Mouse (Mus musculus): ENCODE measurements around the gene Rab29.
"Not testable (repeated sequence)": the region's sequence is repeated elsewhere in the genome, so short reads cannot be mapped to it uniquely, and the experiment has no call there.

Rab29 gene

DNA sequence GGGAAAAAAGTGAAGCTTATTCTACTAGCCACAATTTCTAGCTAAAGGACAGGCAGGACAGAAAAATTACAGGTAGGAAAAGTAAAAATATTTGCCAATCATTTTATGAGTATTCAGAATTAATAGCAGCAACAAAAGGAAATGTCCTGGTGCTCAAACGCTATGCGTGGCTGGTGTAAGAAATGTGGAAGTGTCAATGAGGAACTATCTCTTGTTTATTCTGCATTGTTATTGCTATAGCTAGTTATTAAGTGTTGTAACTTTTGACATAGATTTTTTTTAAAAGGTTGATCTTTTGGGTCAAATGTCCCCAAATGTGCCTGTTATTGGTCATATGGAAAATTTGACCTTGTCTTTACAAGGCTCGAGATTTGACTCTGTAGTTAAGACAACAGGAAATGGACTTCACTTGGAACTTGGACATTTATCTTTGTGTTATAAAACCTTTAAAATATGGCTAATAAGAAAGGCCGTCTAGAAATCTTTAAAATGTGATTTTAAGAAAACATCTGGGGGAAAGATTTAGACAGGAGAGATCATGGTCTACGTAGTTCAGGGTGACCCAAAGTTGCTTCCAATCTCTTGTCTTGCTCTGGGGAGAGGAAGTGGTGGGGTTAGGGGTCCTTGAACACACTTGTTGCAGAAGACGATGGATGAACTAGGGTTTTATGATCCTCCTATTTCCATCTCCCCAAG lies 572 bp upstream of the Rab29 start:
- DNase-seq: peak; percentile 13

DNA sequence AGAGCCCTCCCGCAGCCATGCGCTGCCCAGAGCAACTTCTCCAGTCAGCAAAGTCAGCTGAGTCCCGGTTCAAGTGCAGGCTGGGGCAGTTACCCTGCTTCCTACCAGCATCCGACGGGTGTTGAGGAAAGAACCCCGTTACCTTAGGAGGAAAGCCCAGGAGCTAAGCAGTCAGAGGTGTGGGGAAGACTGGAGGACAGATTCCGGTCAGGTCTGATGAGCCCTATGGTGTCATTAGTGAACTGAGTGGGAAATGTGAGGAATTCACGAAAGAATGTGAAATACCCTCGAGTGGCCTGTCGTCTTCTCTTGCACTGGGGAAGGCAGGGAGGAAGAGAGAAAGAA lies 894 bp downstream of the Rab29 start:
- peak; percentile 36 for DNase-seq

DNA sequence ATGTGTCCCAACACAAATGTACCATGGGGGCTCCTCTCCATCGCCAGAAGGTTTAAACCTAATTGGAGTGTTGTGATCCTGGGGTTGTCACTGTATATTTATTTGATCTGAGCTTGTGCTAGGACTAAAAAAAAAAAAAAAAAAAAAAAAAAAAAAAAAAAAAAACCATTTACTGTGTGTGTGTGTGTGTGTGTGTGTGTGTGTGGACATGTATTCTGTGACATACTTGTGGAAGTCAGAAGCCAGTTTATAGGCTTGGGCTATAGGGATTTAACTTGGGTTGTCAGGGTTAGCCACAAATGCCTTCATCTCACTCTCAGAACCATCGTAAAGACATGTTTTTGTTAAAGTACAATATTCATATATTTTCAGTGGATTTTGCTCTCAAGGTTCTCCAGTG lies 2.5 kb downstream of the Rab29 start:
- DNase-seq: no peak

DNA sequence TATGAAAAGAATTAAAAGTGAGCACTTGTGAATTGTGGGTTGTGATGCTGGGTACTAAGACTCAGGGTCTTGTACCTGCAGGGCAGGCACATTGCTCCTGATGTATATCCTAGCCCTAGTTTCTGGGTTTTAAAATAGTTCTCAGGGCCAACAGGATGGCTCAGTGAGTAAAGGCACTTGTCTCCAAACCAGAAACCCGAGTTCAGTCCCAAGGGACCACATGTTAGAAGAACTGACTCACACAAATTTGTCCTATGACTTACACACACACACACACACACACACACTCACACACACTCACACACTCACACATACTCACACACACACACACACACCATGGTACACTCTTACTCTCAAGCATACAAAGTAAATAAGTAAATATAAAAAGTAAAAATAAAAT lies 5.8 kb downstream of the Rab29 start:
- no peak for DNase-seq

DNA sequence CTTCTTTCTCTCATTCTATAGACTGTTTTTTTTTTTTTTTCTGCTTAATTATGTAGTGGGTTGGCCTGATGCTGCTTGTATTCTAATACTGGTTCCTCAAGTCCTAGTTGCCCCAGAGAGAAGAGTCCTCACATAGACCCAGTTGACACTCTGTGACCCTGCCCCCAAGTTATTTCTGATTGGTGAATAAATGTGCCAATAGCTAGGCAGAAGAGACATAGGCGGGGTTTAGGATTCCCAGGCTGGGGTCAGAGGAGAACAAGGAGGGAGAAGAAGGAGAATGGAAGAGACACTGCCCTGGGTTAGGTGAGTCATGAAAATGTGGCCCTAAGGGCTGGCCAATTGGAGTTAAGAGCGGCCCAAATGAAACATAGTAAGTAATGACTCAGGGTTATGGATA lies 12.8 kb downstream of the Rab29 start:
- DNase-seq: no peak

DNA sequence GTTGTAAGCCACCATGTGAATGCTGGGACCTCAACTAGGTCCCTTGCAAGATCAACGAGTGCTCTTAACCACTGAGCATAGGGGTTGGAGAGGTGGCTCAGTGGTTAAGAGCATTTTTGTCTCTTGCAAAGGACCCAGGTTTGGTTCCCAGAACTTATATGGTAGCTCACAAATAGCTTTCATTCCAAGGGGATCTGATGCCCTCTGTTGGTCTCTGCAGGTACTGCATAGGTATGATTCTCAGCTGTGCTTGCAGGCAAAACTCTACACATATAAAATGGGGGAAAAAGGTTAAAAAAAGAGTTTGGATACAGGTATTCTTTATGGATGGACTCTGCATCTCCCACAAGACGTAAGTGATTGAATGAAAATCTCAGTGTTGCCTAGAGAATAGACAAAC lies 15.8 kb downstream of the Rab29 start:
- peak; percentile 61 for DNase-seq

DNA sequence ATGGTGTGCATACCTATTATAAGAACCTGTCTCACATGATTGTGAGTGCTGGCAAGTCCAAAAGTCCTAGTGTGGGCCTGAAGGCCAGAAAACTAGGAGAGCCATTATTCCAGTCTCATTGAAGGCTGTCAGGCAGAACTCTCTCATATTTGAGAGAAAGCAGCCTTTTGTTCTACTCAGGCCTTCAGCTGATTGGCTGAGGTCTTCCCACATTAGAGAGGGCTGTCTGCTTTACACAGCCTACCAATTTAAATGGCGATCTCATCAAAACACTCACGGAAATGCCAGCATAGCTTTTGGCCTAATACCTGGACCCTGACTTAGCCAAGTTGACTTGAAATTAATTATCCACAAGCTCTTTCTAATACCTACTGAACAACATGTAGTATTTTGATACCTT lies 19.1 kb downstream of the Rab29 start:
- DNase-seq: no peak

DNA sequence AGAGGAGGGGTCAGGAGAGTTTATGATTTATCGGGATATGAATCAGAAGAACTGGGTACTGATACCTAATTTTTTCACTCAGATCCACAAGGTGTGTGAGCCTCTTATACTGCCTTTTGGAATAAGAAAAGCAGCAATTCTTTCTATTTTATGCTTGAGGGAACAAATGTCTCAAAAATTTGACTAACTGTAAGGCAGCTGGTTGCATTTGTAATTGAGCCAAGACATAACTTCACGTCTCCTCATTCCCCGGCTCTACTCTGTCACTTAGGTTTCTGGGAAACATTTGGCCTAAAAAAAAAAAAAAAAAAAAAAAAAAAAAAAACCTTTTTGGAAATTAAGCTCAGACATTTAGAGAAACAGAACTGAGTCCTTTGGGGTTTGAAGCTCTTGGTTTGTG lies 19.6 kb downstream of the Rab29 start:
- DNase-seq: no peak

DNA sequence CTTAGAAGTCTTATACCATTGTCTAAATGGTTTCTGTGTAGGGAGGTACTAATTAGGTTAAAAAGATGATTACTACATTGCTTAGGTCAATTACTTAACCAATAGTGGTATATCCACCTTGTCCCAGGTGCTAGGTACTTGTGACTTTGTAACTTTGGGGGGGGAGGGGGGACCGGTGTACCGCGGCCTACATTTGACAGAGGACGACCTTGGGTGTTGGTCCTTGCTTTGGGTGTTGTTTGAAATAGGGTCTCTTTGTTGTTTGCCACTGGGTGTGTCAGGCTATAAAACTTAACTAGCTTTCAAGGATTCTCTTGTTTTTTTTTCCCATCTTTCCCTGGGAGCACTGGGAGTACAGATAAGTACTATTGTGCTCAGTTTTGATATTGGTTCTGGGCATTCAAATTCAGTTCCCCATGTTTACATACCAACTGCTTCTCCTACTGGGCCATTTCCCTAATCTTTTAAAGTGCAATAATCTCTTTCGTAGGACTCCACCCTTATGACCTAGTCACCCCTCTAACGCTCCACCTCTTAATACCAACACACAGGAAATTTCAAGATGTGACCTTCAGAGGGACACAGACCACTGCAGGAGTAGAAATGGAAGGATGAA lies 23.1 kb downstream of the Rab29 start:
- no peak for DNase-seq

DNA sequence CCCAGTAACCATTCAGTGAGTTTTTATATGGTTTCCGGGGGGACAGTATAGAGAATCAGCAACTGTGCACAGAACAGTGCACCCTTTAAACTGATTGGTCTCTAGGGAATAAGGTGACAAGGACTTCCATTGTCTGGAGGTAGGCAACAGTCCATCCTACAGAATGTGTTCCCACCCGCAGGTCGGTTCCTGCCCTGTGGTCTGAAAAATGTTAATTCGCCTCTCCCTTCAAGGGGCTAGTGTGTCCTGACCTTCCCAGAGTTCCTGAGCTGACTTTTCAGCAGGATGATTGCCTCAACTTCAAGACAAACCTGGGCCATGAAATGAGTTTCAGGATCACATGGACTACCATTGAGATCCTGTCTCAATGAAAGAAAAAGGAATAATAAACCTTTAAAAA lies 24.4 kb downstream of the Rab29 start:
- DNase-seq: no peak

DNA sequence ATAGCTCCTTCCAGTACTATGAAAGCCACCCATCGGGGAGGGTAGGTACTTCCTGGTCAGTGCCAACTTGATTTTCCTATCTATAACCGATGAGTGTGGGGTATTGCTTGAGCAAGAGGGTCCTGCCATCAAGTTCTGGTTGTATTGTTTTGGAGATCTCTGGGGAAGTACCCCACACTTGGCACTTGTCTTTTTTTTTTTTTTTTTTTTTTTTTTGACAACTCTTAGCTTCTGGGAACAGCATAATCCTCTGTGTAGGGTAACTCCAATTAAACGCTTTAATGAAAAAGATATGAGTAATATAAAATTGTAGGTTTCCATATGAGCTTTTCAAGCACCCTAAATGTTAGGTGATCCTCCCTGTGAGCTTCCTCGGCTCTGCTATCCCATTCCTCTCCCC lies 35.7 kb downstream of the Rab29 start:
- DNase-seq: no peak

DNA sequence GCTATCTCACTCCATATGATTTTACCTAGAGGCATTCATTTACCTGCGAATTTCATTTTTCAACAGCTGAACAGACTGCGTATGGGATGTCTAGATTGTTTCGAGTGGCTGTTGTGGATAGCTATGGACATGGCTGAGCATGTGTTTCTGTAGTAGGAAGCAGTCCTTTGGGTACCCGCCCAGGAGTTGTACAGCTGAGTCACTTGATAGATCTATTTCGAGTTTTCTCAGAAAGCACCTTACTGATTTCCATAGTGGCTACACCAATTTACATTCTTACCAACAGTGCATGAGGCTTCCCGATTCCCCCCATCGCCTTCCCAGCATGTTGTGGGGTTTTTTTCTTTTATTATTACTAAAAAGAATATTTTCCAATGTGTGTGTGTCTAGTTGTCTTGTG lies 36.2 kb downstream of the Rab29 start:
- DNase-seq: no peak

DNA sequence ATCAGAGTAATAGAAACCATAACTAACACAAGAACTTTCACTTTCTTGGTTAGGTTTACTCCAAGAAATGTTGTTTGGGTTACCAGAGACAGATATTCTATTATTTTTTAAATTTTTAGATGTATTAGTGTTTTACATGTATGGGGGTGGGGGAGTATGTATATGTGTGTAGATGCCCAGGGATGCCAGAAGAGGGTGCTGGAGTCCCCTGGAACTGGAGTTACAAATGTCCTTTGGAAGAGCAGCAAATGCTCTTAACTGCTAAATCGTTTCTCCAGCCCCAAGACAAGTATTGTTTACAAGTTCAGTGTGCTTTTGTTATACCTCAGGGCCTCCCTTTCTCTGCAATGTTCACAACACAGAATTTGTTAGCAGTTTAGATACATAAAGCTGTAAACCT lies 38.5 kb downstream of the Rab29 start:
- DNase-seq: peak; percentile 27

DNA sequence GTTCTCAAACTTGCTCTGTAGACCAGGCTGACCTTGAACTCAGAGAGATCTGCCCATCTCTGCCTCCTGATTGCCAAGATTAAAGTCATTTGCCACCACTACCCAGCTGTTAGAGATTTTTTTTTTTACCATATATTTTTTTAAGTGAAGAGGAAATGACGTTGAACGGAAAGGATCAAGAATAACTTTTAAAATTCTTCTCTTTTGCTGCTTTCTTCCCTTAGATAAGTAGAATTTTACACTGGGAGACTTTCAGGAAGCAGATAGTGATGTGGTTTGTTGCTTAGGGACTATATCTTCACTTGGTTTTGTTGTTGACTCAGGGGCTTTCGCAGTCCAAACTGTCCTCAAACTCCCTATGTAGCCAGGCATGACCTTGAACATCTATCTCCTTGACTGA lies 41.4 kb downstream of the Rab29 start:
- no peak for DNase-seq

DNA sequence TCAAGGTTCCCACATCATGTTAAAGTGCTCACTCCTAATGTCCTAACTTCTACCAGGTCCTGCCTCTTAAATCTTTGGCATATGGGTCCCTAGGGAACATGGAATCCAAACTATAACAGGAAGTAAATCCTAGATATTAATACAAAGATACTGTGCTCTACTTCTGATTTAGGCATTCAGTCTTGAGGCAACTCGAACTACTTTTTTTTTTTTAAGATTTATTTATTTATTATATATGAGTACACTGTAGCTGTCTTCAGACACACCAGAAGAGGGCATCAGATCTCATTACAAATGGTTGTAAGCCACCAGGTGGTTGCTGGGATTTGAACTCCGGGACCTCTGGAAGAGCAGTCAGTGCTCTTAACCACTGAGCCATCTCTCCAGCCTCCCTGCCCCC lies 42.2 kb downstream of the Rab29 start:
- DNase-seq: not testable (repeated sequence)

DNA sequence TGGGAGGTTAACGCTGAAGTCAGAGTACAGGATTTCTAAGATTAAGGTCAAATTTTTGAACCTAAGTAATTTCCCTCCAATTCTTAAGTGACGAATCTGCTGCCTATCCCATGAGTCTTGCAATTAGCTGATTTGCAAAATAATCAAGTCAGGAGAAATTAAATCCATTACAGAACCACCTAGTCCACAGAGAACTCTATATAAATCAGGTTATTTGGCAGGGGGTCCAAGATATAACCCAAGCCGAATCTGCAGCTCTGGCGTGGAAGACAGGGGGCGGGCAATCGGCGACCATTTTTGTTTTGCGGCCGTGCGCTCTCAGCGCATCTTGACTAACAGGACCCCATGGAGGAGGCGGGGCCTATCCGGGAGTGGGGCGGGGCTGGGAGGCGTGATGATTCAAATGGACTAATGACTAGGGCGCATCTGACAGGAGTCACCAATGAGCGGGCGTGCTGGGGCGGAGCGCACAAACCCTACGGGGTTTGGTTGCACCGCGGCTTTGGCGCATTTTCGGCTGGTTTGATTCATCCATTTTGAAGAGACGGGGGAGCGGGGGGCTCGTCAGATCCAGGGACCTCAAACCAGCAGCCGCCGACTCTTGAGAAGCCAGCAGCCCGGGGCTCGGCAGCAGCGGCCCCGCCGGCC lies 43.1 kb downstream of the Rab29 start, which contains the start of gene Nucks1:
Gene Nucks1 (plus strand): TSS at position 534 of the 648 bp plus-strand sequence.
- peak; percentile 100 for DNase-seq

DNA sequence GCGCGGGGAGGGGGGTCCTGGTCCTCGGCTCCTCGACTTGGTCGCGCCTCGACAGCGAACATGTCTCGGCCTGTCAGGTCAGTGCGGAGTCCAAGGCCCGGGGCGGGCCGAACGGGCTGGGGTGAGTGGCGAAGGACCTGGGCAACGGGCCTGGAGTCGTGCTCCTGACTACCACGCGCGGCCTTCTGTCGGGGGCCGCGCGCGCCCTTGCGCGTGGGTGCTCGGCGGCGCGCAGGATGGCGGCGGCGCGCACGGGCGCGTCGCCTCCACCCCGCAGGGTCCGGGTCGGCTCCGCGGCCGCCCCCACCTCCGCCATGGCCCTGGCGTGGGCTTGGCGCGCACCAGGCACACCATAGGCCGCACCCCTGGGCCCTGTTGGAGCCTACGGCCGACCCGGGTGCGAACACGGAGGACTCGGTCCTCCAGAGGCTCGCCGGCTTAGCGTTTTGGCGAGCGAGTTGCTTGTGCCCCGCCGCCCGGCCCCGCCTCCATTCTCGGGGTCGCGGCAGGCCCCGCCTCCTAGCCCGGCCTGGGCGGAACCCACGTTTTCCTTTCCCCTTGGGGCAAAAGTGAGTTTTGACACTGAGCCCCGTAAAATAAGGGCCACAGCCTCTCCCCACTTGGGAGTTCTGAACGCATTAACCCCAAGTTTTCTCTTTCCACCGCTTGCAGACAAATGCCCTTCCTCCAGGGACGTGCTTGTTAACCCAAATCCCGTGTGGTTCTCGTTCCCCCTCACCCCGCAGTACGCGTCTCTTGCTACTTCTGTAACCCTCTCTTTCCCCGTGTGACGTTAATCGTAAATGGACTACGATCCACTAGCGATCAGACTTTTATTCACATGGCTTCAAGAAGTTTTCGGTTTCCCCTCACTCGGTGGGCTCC lies 43.9 kb downstream of the Rab29 start:
- peak; percentile 94 for DNase-seq

DNA sequence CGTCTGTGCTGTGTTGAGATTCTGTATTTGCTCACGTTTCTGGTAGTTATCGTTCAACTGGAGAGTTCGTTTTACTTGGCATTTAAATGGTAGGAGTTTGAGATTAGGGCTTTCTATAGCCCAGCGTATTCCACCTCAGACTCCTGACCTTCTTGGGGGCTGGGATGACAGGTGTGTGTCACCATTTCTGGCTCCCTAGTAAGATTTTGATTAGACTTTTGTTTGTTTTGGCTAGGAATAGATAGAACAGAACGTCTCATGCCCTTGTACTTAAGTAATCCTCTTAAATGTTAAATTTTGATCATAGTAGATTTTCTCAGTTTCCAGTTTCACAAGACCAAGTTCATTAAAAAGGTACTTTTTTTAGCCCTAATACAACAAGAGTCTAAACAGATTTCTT lies 50.6 kb downstream of the Rab29 start:
- no peak for DNase-seq

DNA sequence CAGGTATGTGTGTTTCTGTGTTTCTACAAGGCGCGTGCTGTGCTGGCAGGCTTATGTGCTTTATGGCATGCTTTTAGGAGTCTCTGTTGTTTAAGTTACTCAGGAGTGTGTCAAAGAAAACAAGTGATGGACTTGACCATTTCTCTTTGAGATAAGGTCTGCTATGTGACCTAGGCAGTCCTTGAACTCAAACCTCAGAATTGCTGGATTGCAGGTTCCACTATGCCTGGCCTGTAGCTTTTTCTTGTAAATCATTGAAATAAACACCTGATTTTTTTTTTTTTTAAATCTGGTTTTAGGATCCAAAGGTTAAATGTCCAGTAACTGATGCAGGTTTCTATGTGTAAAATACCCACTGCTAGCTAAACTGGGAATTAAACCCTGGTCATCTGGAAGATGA lies 52.0 kb downstream of the Rab29 start:
- no peak for DNase-seq

DNA sequence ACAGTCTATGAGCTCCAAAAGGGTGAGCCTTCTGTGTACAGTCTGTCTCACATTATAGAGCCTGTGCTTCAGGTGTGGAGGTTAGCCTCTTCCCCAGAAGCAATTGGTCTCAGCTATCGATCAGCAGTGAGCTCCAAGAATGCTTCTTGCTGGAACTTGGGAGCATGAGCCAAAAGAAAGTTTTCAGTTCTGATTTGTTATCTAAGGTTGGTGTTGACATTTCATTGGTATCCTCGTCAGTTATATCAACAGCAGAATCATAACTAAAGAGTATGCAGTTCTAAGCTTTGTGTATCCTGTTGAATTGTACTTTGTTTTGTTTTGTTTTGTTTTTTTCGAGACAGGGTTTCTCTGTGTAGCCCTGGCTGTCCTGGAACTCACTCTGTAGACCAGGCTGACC lies 55.1 kb downstream of the Rab29 start:
- DNase-seq: no peak
